Mouse (Mus musculus) myocyte (in vitro differentiated cells): ENCODE measurements around the gene Sdk2. TPM values are rescaled to one million over a fixed set of nuclear protein-coding genes. Genes with fewer than 3 reads are reported as not detected.

Source experiments
- H3K27me3 ChIP-seq: one replicate; pipeline ENCODE4 v1.6.1; 2011; ENCODE audit not compliant: control insufficient read depth, insufficient read depth, insufficient read length
- H3K36me3 ChIP-seq: one replicate; pipeline ENCODE4 v1.6.1; 2011; ENCODE audit not compliant: control insufficient read depth, insufficient read depth
- H3K4me2 ChIP-seq: one replicate; pipeline ENCODE4 v1.6.1; 2011; ENCODE audit warnings: low read depth, control low read depth
- H3K4me3 ChIP-seq: one replicate; pipeline ENCODE4 v1.5.1; 2011; ENCODE audit warnings: mild to moderate bottlenecking, control low read depth, moderate library complexity
- H3K79me2 ChIP-seq: one replicate; pipeline ENCODE4 v1.6.1; 2011; ENCODE audit not compliant: control insufficient read depth, insufficient read depth
- H3ac ChIP-seq: one replicate; pipeline ENCODE4 v1.6.1; 2011; ENCODE audit not compliant: control insufficient read depth, insufficient read length
- CEBPB ChIP-seq: IDR thresholded peaks from 2 replicates; pipeline ENCODE4 v1.6.1; 2011; ENCODE audit warnings: mild to moderate bottlenecking, moderate library complexity; ENCODE audit not compliant: poor library complexity, insufficient read depth, severe bottlenecking
- E2F4 ChIP-seq: IDR thresholded peaks from one replicate; pipeline ENCODE4 v1.6.1; 2011; ENCODE audit warnings: mild to moderate bottlenecking, control low read depth, moderate library complexity; ENCODE audit not compliant: insufficient read depth
- MAX ChIP-seq: IDR thresholded peaks from one replicate; pipeline ENCODE4 v1.6.1; 2011; ENCODE audit warnings: low read depth, mild to moderate bottlenecking, control low read depth
- MYOD1 ChIP-seq, 3 experiments: IDR thresholded peaks; one replicate each; pipeline ENCODE4 v1.6.1; 2011; ENCODE audit warnings: control low read depth in 2 of 3, low read depth in 2 of 3, mild to moderate bottlenecking in 2 of 3, moderate library complexity in 1 of 3; ENCODE audit not compliant: insufficient read length in 2 of 3, control insufficient read depth in 1 of 3
- MYOG ChIP-seq, 3 experiments: IDR thresholded peaks; one replicate each; pipeline ENCODE4 v1.6.1; 2011; ENCODE audit warnings: control low read depth in 2 of 3, low read depth in 2 of 3, mild to moderate bottlenecking in 2 of 3; ENCODE audit not compliant: insufficient read length in 2 of 3, control insufficient read depth in 1 of 3, insufficient read depth in 1 of 3
- POLR2A ChIP-seq: IDR thresholded peaks from one replicate; pipeline ENCODE4 v1.6.1; 2011; ENCODE audit warnings: low read depth, mild to moderate bottlenecking, control low read depth, moderate library complexity; ENCODE audit not compliant: insufficient read length
- POLR2AphosphoS2 ChIP-seq: IDR thresholded peaks from one replicate; pipeline ENCODE4 v1.6.1; 2011; ENCODE audit warnings: low read depth, control low read depth; ENCODE audit not compliant: insufficient read length
- REST ChIP-seq: IDR thresholded peaks from one replicate; pipeline ENCODE4 v1.6.1; 2011; ENCODE audit warnings: mild to moderate bottlenecking, control low read depth, moderate library complexity; ENCODE audit not compliant: insufficient read depth, insufficient read length
- SRF ChIP-seq: IDR thresholded peaks from one replicate; pipeline ENCODE4 v1.6.1; 2011; ENCODE audit warnings: low read depth; ENCODE audit not compliant: control insufficient read depth, insufficient read length
- TCF12 ChIP-seq: IDR thresholded peaks from one replicate; pipeline ENCODE4 v1.6.1; 2011; ENCODE audit warnings: mild to moderate bottlenecking, control low read depth; ENCODE audit not compliant: poor library complexity, insufficient read depth, severe bottlenecking
- TCF3 ChIP-seq: IDR thresholded peaks from one replicate; pipeline ENCODE4 v1.6.1; 2011; ENCODE audit warnings: low read depth, control low read depth; ENCODE audit not compliant: insufficient read length
- USF1 ChIP-seq: IDR thresholded peaks from one replicate; pipeline ENCODE4 v1.6.1; 2011; ENCODE audit warnings: low read depth, mild to moderate bottlenecking, control low read depth, moderate library complexity
- polyA plus RNA-seq: library from polyadenylated mRNA; unstranded; fragments of >200 nt; fragmentation: generic; extraction: Trizol; gene quantifications from one replicate; pipeline ENCODE4 v1.2.1, GENCODE M21; 2012; ENCODE audit warnings: missing spikeins

Gene Sdk2
- polyA plus RNA-seq, 1 experiment = 0.06 TPM

DNA sequence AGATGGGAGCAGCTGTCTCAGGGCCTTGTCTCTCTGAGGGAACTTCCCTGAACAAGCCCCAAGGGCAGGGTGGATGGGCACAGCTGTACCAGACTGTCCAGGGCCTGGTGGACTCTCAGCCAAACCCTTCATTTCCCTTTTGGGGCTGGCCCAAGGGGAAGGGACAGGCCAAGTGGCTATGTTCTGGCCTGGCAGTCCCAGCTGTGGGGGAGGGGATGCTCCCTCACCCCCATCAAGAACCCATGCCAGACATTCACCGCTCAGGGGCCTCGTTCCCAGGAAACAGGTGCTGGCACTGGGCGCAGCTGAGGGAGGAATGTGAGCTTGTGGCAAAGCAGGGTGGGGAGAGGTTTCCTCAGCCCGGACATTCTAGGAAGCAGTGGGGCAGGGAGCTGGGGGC lies 15.5 kb downstream of the Sdk2 start:
- H3K4me2 ChIP-seq = no peak overlapping the region
- H3ac ChIP-seq = no peak overlapping the region
- H3K36me3 ChIP-seq = no peaks in the 10 kb centered on the region
- no peaks in the 10 kb centered on the region for H3K27me3 ChIP-seq
- no peak for TF ChIP-seq REST
- no peak for TF ChIP-seq POLR2A
- TF ChIP-seq MAX = no peak
- no peak for TF ChIP-seq USF1
- no peak for TF ChIP-seq CEBPB
- TF ChIP-seq SRF = no peak
- no peak for TF ChIP-seq MYOG (IDR thresholded peaks at IDR 0.05; ENCODE audit: control insufficient read depth in 1 of 3, insufficient read depth in 1 of 3, insufficient read length in 2 of 3, low read depth in 2 of 3)
- no peak for TF ChIP-seq TCF3
- TF ChIP-seq TCF12 = no peak
- TF ChIP-seq E2F4 = no peak
- no peak for TF ChIP-seq POLR2AphosphoS2
- no peak for TF ChIP-seq MYOD1 (IDR thresholded peaks at IDR 0.05; ENCODE audit: control insufficient read depth in 1 of 3, insufficient read length in 2 of 3, low read depth in 2 of 3)
- H3K79me2 ChIP-seq = no peaks in the 10 kb centered on the region
- H3K4me3 ChIP-seq = no peak overlapping the region

DNA sequence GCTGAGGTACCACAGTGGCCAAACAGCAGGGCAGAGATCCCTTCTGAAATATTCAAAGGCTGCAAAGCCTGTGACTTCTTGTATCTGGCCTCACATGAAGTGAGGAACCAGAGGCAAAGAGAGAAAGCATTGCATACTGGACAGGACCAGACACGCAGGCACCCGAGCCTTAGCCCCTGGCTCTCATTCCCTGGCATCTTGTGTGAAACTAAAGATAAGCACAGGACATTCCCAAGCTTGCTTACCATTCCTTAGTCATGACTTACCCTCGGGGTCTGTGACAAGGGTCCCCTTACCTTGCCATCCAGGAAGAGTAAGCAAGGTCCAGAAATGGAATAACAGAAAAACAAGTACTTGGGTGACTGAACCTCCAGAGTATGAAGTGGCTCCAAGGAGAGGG lies 16.3 kb downstream of the Sdk2 start:
- Histone ChIP-seq H3K4me2 (no peak overlapping the region), H3K36me3 (no peaks in the 10 kb centered on the region), H3ac (no peak overlapping the region), H3K27me3 (no peaks in the 10 kb centered on the region), H3K4me3 (no peak overlapping the region), H3K79me2 (no peaks in the 10 kb centered on the region)
- no peak for TF ChIP-seq E2F4
- no peak for TF ChIP-seq SRF
- TF ChIP-seq REST = no peak
- TF ChIP-seq USF1 = no peak
- no peak for TF ChIP-seq TCF3
- TF ChIP-seq CEBPB = no peak
- TF ChIP-seq TCF12 = no peak
- TF ChIP-seq POLR2AphosphoS2 = no peak
- no peak for TF ChIP-seq POLR2A

DNA sequence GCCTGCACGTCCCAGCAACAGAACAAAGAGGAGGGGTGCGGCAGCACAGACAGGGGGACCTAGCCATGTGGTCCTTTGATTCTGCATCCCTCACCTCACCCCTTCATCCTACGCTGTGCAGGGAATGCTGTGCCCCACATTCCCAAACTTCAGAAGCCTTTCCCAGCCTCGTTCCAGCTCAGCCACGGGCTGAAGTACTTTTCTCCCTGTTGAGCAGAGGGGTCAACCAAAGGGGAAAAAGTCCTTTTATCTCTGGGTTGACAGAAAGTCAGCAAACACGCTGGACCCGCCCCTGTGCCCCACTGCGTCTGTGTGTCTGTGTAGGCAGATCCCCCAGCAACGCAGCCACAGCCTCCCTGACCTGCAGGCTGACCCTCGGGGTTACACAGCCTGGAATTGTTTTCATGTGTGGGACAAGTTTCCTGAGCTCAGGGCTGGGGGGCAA lies 18.9 kb downstream of the Sdk2 start:
- Histone ChIP-seq H3K79me2 (no peaks in the 10 kb centered on the region), H3K4me3 (no peak overlapping the region), H3K36me3 (no peaks in the 10 kb centered on the region), H3K4me2 (no peak overlapping the region), H3ac (no peak overlapping the region), H3K27me3 (no peaks in the 10 kb centered on the region)
- TF ChIP-seq USF1 (no peak), SRF (no peak), POLR2AphosphoS2 (no peak)

DNA sequence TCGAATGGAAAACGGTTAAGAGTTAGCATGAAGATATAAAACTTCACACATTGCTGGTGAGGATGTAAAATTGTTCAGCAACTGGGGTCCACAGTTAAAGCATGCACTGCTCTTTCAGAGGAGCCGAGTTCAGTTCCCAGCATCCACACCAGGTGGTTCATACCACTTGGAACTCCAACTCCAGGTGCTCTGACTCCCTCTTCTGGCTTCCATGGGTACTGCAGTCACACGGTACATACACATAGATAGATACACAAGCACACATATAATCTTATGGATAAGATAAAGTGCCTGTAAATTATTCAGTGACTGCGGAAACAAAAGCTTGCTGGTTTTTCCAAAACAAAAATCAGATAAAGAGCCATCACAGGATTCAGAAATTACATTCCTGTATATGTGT lies 19.9 kb downstream of the Sdk2 start:
- Histone ChIP-seq H3ac (no peak overlapping the region), H3K4me3 (no peak overlapping the region), H3K27me3 (no peaks in the 10 kb centered on the region), H3K79me2 (no peaks in the 10 kb centered on the region), H3K4me2 (no peak overlapping the region), H3K36me3 (no peaks in the 10 kb centered on the region)
- TF ChIP-seq MYOG (IDR thresholded peaks at IDR 0.05; ENCODE audit: control insufficient read depth in 1 of 3, insufficient read depth in 1 of 3, insufficient read length in 2 of 3, low read depth in 2 of 3) (no peak), CEBPB (no peak), POLR2AphosphoS2 (no peak), TCF12 (no peak), MYOD1 (IDR thresholded peaks at IDR 0.05; ENCODE audit: control insufficient read depth in 1 of 3, insufficient read length in 2 of 3, low read depth in 2 of 3) (no peak), USF1 (no peak), MAX (no peak)

DNA sequence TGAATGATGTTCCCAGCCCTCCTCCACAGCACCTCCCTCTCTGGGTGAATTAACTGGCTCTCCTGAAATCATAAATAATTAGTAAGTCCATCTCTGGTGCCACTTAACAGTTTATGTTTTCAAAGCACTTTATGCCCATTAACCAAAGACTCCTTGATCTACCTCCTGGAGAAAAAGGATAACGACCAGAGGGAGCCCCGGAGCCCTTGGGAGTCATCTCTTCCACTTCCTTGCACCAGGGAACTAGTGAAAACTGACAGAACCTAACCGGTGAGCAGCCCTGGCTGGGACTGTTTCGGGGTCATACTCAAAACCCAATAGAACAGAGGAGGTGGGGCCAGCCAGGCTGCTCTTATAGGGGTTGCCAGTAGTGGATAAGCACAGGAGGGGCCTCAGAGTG lies 22.5 kb downstream of the Sdk2 start:
- Histone ChIP-seq H3K4me2 (no peak overlapping the region), H3K4me3 (no peak overlapping the region), H3K36me3 (no peaks in the 10 kb centered on the region), H3K27me3 (no peaks in the 10 kb centered on the region), H3K79me2 (no peaks in the 10 kb centered on the region), H3ac (no peak overlapping the region)
- TF ChIP-seq MAX (no peak), POLR2A (no peak), MYOD1 (IDR thresholded peaks at IDR 0.05; ENCODE audit: control insufficient read depth in 1 of 3, insufficient read length in 2 of 3, low read depth in 2 of 3) (no peak), USF1 (no peak), CEBPB (no peak)
